Mouse (Mus musculus) stomach, postnatal 0 days (tissue): ENCODE measurements around the gene Hmox2.

Experiments
- CTCF ChIP-seq: IDR thresholded peaks from 2 replicates; pipeline ENCODE4 v1.5.1; 2016; ENCODE audit warnings: antibody characterized with exemption, low read depth, mild to moderate bottlenecking, moderate library complexity
- EP300 ChIP-seq: optimal IDR thresholded peaks from 2 replicates; pipeline ENCODE3; 2016; ENCODE audit warnings: antibody characterized with exemption

- TF ChIP-seq CTCF (no peak), EP300 (no peak)
These were observed 42.6 kb downstream of the Hmox2 start for GRCm38 (mm10) chr16:4768719-4769118.
